Mouse (Mus musculus) mesoderm, embryonic 11.5 days (tissue): ENCODE results near the gene Mrpl41.
"Not testable (repeated sequence)": the region's sequence is repeated elsewhere in the genome, so short reads cannot be mapped to it uniquely, and the experiment has no call there.

Experiments used
- DNase-seq: peaks from one replicate; pipeline ENCODE4 v3.0.0-alpha.2; 2012; ENCODE audit warnings: low read depth, low spot score

Mrpl41 gene

GRCm38 (mm10) chr2:24974906-24975703 is at the start of gene Mrpl41:
Gene Mrpl41 (minus strand): TSS chr2:24975098.
- peak; percentile 98 for DNase-seq

GRCm38 (mm10) chr2:25022678-25023077 is 47.8 kb upstream of the Mrpl41 start:
- no peak for DNase-seq

- no peak for DNase-seq
These were observed 33.4 kb upstream of the Mrpl41 start for GRCm38 (mm10) chr2:25008250-25008649.

GRCm38 (mm10) chr2:25006767-25007166 is 31.9 kb upstream of the Mrpl41 start:
- DNase-seq, result no peak

- DNase-seq, result no peak
These were observed 29.3 kb upstream of the Mrpl41 start for GRCm38 (mm10) chr2:25003946-25004786.

GRCm38 (mm10) chr2:25000544-25001235 is 25.8 kb upstream of the Mrpl41 start:
- peak; percentile 30 for DNase-seq

GRCm38 (mm10) chr2:24996471-24996870 is 21.6 kb upstream of the Mrpl41 start:
- no peak for DNase-seq

- DNase-seq, result no peak
These were observed 20.4 kb upstream of the Mrpl41 start for GRCm38 (mm10) chr2:24995332-24995731.

GRCm38 (mm10) chr2:24987762-24988161 is 12.9 kb upstream of the Mrpl41 start:
- no peak for DNase-seq

GRCm38 (mm10) chr2:24976960-24977359 is 2.1 kb upstream of the Mrpl41 start:
- no peak for DNase-seq

- DNase-seq, result peak; percentile 76
These were observed 903 bp upstream of the Mrpl41 start, which contains the start of gene Pnpla7 for GRCm38 (mm10) chr2:24975704-24976297. Gene Pnpla7 (plus strand): TSS chr2:24976033.

GRCm38 (mm10) chr2:24974452-24974851 is 446 bp downstream of the Mrpl41 start:
- not testable (repeated sequence) for DNase-seq

GRCm38 (mm10) chr2:24970386-24970785 is 4.5 kb downstream of the Mrpl41 start:
- no peak for DNase-seq

- peak; percentile 89 for DNase-seq
These were observed 12.4 kb downstream of the Mrpl41 start, which contains the start of gene Dph7 for GRCm38 (mm10) chr2:24962304-24963000. Gene Dph7 (plus strand): TSS chr2:24962400.

GRCm38 (mm10) chr2:24960910-24961309 is 14.0 kb downstream of the Mrpl41 start:
- peak; percentile 37 for DNase-seq

GRCm38 (mm10) chr2:24952537-24953055 is 22.3 kb downstream of the Mrpl41 start:
- no peak for DNase-seq

- DNase-seq, result peak; percentile 19
These were observed 24.7 kb downstream of the Mrpl41 start for GRCm38 (mm10) chr2:24950189-24950535.

GRCm38 (mm10) chr2:24949421-24950188 is 25.3 kb downstream of the Mrpl41 start, which contains the start of gene Zmynd19:
Gene Zmynd19 (plus strand): TSS chr2:24949792.
- DNase-seq, result peak; percentile 98

GRCm38 (mm10) chr2:24944304-24944703 is 30.6 kb downstream of the Mrpl41 start:
- DNase-seq, result peak; percentile 23

GRCm38 (mm10) chr2:24942092-24942491 is 32.8 kb downstream of the Mrpl41 start:
- DNase-seq, result no peak
